Mouse (Mus musculus): ENCODE data around the gene Pelp1. TPM values are rescaled to one million over a fixed set of nuclear protein-coding genes. Genes with fewer than 3 reads are reported as not detected.

Gene Pelp1
- polyA plus RNA-seq, 1 experiment from 2014 or later, result 31.6 TPM

Small RNAs within 50 kb of the gene (microRNA-seq; reads per million reads assigned to microRNA genes)
- gene Mir7115, result not detected

Other genes with a start within 250 kb of the Pelp1 start
- 0.69 and 1.5 TPM in 2 replicates for gene Slc16a11, start 197.3 kb downstream of the Pelp1 start, polyA plus RNA-seq (2014; fragmentation: Nextera tagmentation; extraction: Ambion mirVana)
- 5.6 and 8.8 TPM in 2 replicates for gene Slc16a13, start 189.0 kb downstream of the Pelp1 start, polyA plus RNA-seq (2014; fragmentation: Nextera tagmentation; extraction: Ambion mirVana)
- gene Bcl6b, start 180.2 kb downstream of the Pelp1 start, polyA plus RNA-seq (2014; fragmentation: Nextera tagmentation; extraction: Ambion mirVana), result 11.3 and 12.0 TPM in 2 replicates
- gene 0610010K14Rik, start 172.1 kb downstream of the Pelp1 start, polyA plus RNA-seq (2014; fragmentation: Nextera tagmentation; extraction: Ambion mirVana), result 164 and 167 TPM in 2 replicates
- gene Gm21988, start 170.2 kb downstream of the Pelp1 start, polyA plus RNA-seq (2014; fragmentation: Nextera tagmentation; extraction: Ambion mirVana), result 9.2 and 13.3 TPM in 2 replicates
- gene Rnasek, start 170.2 kb downstream of the Pelp1 start, polyA plus RNA-seq (2014; fragmentation: Nextera tagmentation; extraction: Ambion mirVana), result 157 and 164 TPM in 2 replicates
- gene Alox12, start 154.7 kb downstream of the Pelp1 start, polyA plus RNA-seq (2014; fragmentation: Nextera tagmentation; extraction: Ambion mirVana), result 13.0 and 14.6 TPM in 2 replicates
- gene Alox12e, start 87.4 kb downstream of the Pelp1 start, polyA plus RNA-seq (2014; fragmentation: Nextera tagmentation; extraction: Ambion mirVana), result not detected in 2 replicates
- gene Alox15, start 58.0 kb downstream of the Pelp1 start, polyA plus RNA-seq (2014; fragmentation: Nextera tagmentation; extraction: Ambion mirVana), result 2.4 and 4.1 TPM in 2 replicates
- gene Arrb2, start 22.6 kb upstream of the Pelp1 start, polyA plus RNA-seq (2014; fragmentation: Nextera tagmentation; extraction: Ambion mirVana), result 15.9 and 17.2 TPM in 2 replicates
- 48.6 and 49.8 TPM in 2 replicates for gene Med11, start 41.9 kb upstream of the Pelp1 start, polyA plus RNA-seq (2014; fragmentation: Nextera tagmentation; extraction: Ambion mirVana)
- gene Zmynd15, start 49.4 kb upstream of the Pelp1 start, polyA plus RNA-seq (2014; fragmentation: Nextera tagmentation; extraction: Ambion mirVana), result 0.39 and 0.50 TPM in 2 replicates
- 7.8 and 8.6 TPM in 2 replicates for gene Cxcl16, start 50.0 kb upstream of the Pelp1 start, polyA plus RNA-seq (2014; fragmentation: Nextera tagmentation; extraction: Ambion mirVana)
- gene Tm4sf5, start 95.2 kb upstream of the Pelp1 start, polyA plus RNA-seq (2014; fragmentation: Nextera tagmentation; extraction: Ambion mirVana), result 38.6 and 45.2 TPM in 2 replicates
- 0.39 TPM in 1 of 2 replicates, not detected in the other for gene Vmo1, start 104.6 kb upstream of the Pelp1 start, polyA plus RNA-seq (2014; fragmentation: Nextera tagmentation; extraction: Ambion mirVana)
- gene Gltpd2, start 109.2 kb upstream of the Pelp1 start, polyA plus RNA-seq (2014; fragmentation: Nextera tagmentation; extraction: Ambion mirVana), result 0.43 and 0.81 TPM in 2 replicates
- gene Psmb6, start 115.3 kb upstream of the Pelp1 start, polyA plus RNA-seq (2014; fragmentation: Nextera tagmentation; extraction: Ambion mirVana), result 709 and 761 TPM in 2 replicates
- not detected in 2 replicates for gene Gm40193, start 122.9 kb upstream of the Pelp1 start, polyA plus RNA-seq (2014; fragmentation: Nextera tagmentation; extraction: Ambion mirVana)
- 11.6 and 13.0 TPM in 2 replicates for gene Pld2, start 130.0 kb upstream of the Pelp1 start, polyA plus RNA-seq (2014; fragmentation: Nextera tagmentation; extraction: Ambion mirVana)
- gene Mink1, start 152.8 kb upstream of the Pelp1 start, polyA plus RNA-seq (2014; fragmentation: Nextera tagmentation; extraction: Ambion mirVana), result 23.0 and 23.9 TPM in 2 replicates
- gene 4930544D05Rik, start 205.8 kb upstream of the Pelp1 start, polyA plus RNA-seq (2014; fragmentation: Nextera tagmentation; extraction: Ambion mirVana), result not detected in 2 replicates
- gene Chrne, start 209.2 kb upstream of the Pelp1 start, polyA plus RNA-seq (2014; fragmentation: Nextera tagmentation; extraction: Ambion mirVana), result not detected in 2 replicates
- gene Gp1ba, start 229.1 kb upstream of the Pelp1 start, polyA plus RNA-seq (2014; fragmentation: Nextera tagmentation; extraction: Ambion mirVana), result 0.21 and 0.22 TPM in 2 replicates
- gene Rnf167, start 237.2 kb upstream of the Pelp1 start, polyA plus RNA-seq (2014; fragmentation: Nextera tagmentation; extraction: Ambion mirVana), result 118 and 120 TPM in 2 replicates
- gene Slc25a11, start 237.4 kb upstream of the Pelp1 start, polyA plus RNA-seq (2014; fragmentation: Nextera tagmentation; extraction: Ambion mirVana), result 151 and 157 TPM in 2 replicates
- gene Pfn1, start 244.6 kb upstream of the Pelp1 start, polyA plus RNA-seq (2014; fragmentation: Nextera tagmentation; extraction: Ambion mirVana), result 2,006 and 2,065 TPM in 2 replicates
- gene Eno3, start 247.2 kb upstream of the Pelp1 start, polyA plus RNA-seq (2014; fragmentation: Nextera tagmentation; extraction: Ambion mirVana), result 12.3 and 14.5 TPM in 2 replicates